In the genomic region with DNA sequence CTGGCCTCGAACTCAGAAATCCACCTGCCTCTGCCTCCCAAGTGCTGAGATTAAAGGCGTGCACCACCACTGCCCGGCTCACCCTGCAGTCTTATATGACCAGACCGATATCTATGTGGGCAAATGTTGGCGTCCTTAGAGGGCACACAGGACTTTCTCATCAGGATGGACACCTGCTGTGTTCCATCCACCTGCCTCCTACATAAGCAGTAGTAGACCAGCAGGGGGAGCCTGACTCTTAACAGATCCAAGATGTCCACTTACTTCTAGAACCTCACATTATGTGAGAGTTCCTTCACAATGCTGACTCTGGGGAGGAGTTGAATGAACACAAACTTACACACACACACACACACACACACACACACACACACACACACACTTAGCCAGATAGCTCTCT, we compare ENCODE assay signal across 9 mouse cellular contexts. TPM values are rescaled to one million over a fixed set of nuclear protein-coding genes. Genes with fewer than 3 reads are reported as not detected.
DNase-seq lines count a peak whose midpoint lies in the region; ATAC-seq and TF ChIP-seq lines count a peak whose summit lies in the region.
"Had no signal": no experiment of that assay in that cellular context is flagged by ENCODE, and none has a peak within 500 bp of the region (broad histone marks: within the 10 kb centered on the region; RNA-seq: fewer than 3 reads in every experiment).

No protein-coding gene starts in this region.

- WGBS in heart, embryonic 12.5 days: 56% methylated on average over 5 of the region's 5 CpGs
- WGBS in kidney, postnatal 0 days: 55% methylated on average over 5 of the region's 5 CpGs

- no peak overlapping the region for H3K27ac ChIP-seq in heart, embryonic 12.5 days (ENCODE audit: poor library complexity, severe bottlenecking)
- H3K27ac ChIP-seq in kidney, postnatal 0 days: no peak overlapping the region
- H3K27ac ChIP-seq: limb, embryonic 13.5 days had no signal

- no peak overlapping the region for H3K4me2 ChIP-seq in heart, embryonic 12.5 days
- no peak overlapping the region for H3K4me2 ChIP-seq in kidney, postnatal 0 days (ENCODE audit: low read length)
- H3K4me2 ChIP-seq: limb, embryonic 13.5 days had no signal

- no peak overlapping the region for H3K4me3 ChIP-seq in heart, embryonic 12.5 days
- no peak overlapping the region for H3K4me3 ChIP-seq in kidney, postnatal 0 days (replicated peaks; ENCODE audit: low read depth, low read length)
- H3K4me3 ChIP-seq: limb, embryonic 13.5 days had no signal

- H3K9ac ChIP-seq in heart, embryonic 12.5 days: no peak overlapping the region
- no peak overlapping the region for H3K9ac ChIP-seq in kidney, postnatal 0 days (ENCODE audit: low read depth, low read length)
- H3K9ac ChIP-seq: limb, embryonic 13.5 days had no signal

- H3K36me3 ChIP-seq in heart, embryonic 12.5 days: no peaks in the 10 kb centered on the region
- no peaks in the 10 kb centered on the region for H3K36me3 ChIP-seq in kidney, postnatal 0 days (ENCODE audit: insufficient read depth, low read length)

- peak; percentile 72 for TF ChIP-seq CTCF in kidney, postnatal 0 days (IDR thresholded peaks at IDR 0.05; ENCODE audit: low read depth)

- no peaks in the 10 kb centered on the region for H3K9me3 ChIP-seq in heart, embryonic 12.5 days (replicated peaks)
- H3K9me3 ChIP-seq in kidney, postnatal 0 days (replicated peaks; ENCODE audit: low read length): no peaks in the 10 kb centered on the region
- H3K9me3 ChIP-seq: limb, embryonic 13.5 days had no signal

- peaks cover 36% of the 10 kb centered on the region for H3K4me1 ChIP-seq in heart, embryonic 12.5 days (replicated peaks)
- H3K4me1 ChIP-seq in kidney, postnatal 0 days (replicated peaks; ENCODE audit: insufficient read depth, low read length): peaks cover 20% of the 10 kb centered on the region

- peak; percentile 89 for DNase-seq in heart, adult 11 months
- peak; percentile 73 for DNase-seq in testis, postnatal 10 days (ENCODE audit: low spot score)
- no peak for DNase-seq in testis, postnatal 14 days (ENCODE audit: low spot score)
- DNase-seq in cerebellum, adult 9-10 months: peak; percentile 69
- peak; percentile 80 for DNase-seq in kidney, postnatal 0 days (ENCODE audit: low spot score)
- peak; percentile 77 for DNase-seq in naive thymus-derived CD4-positive, alpha-beta T cell, adult 2 months (ENCODE audit: low read depth)
- DNase-seq in ovary, adult 18-20 months (ENCODE audit: low spot score): no peak

- H3K27me3 ChIP-seq in heart, embryonic 12.5 days (replicated peaks): no peaks in the 10 kb centered on the region
- H3K27me3 ChIP-seq in kidney, postnatal 0 days (ENCODE audit: insufficient read depth, low read length): no peaks in the 10 kb centered on the region
- H3K27me3 ChIP-seq: limb, embryonic 13.5 days had no signal

- ATAC-seq in heart, embryonic 12.5 days (ENCODE audit: insufficient number of reproducible peaks, low FRiP score): no peak
- ATAC-seq in kidney, postnatal 0 days (replicated peaks; ENCODE audit: low FRiP score, low read depth): no peak

RNA-seq across cellular contexts. Expression of a gene that starts 1.8 kb away (rescaled TPM):
- 6.9 and 8.1 TPM in 2 replicates for polyA plus RNA-seq in heart, embryonic 12.5 days (2016; fragmentation: Nextera tagmentation; extraction: Ambion mirVana)
- 3.5 and 3.8 TPM in 2 replicates for polyA plus RNA-seq in kidney, postnatal 0 days (2015; fragmentation: Nextera tagmentation; extraction: Ambion mirVana)

RNA-seq across cellular contexts. Expression of a gene that starts 35.5 kb away (rescaled TPM):
- 13.6 and 14.8 TPM in 2 replicates for polyA plus RNA-seq in heart, embryonic 12.5 days (2016; fragmentation: Nextera tagmentation; extraction: Ambion mirVana)
- polyA plus RNA-seq in kidney, postnatal 0 days (2015; fragmentation: Nextera tagmentation; extraction: Ambion mirVana): 13.9 and 15.3 TPM in 2 replicates

Comparison
In these comparisons a context has a peak if more than half of its experiments do, and no peak if none do; other contexts are left out.
1. DNase-seq: peak in heart, adult 11 months (single experiment), testis, postnatal 10 days (single experiment), cerebellum, adult 9-10 months (single experiment), kidney, postnatal 0 days (single experiment) and naive thymus-derived CD4-positive, alpha-beta T cell, adult 2 months (single experiment); none in testis, postnatal 14 days (single experiment) and ovary, adult 18-20 months (single experiment).